Mouse (Mus musculus) neural tube, embryonic 12.5 days (tissue): ENCODE data around the gene Arhgdia. TPM values are rescaled to one million over a fixed set of nuclear protein-coding genes. Genes with fewer than 3 reads are reported as not detected.
"Not testable (repeated sequence)": the region's sequence is repeated elsewhere in the genome, so short reads cannot be mapped to it uniquely, and the experiment has no call there.

Experiments
- ATAC-seq: fragments of 200-750 bp; cut with Nextera tagmentation; 2 replicates; pipeline ENCODE4 v1.8.0; 2017; ENCODE audit warnings: low read depth, mild to moderate bottlenecking, moderate TSS enrichment, moderate library complexity; ENCODE audit not compliant: low FRiP score
- H3K27ac ChIP-seq: fragments of 300-500 bp; sonication (generic); 2 replicates; pipeline ENCODE4 v1.5.1; 2016
- H3K27me3 ChIP-seq: fragments of 300-500 bp; sonication (generic); replicated peaks from 2 replicates; pipeline ENCODE4 v1.6.1; 2016; ENCODE audit warnings: mild to moderate bottlenecking
- H3K36me3 ChIP-seq: fragments of 300-500 bp; sonication (generic); 2 replicates; pipeline ENCODE4 v1.6.1; 2016; ENCODE audit warnings: mild to moderate bottlenecking
- H3K4me1 ChIP-seq: fragments of 300-500 bp; sonication (generic); 2 replicates; pipeline ENCODE4 v1.6.1; 2016
- H3K4me2 ChIP-seq: fragments of 300-500 bp; sonication (generic); replicated peaks from 2 replicates; pipeline ENCODE4 v1.6.1; 2016; ENCODE audit warnings: mild to moderate bottlenecking
- H3K4me3 ChIP-seq: fragments of 300-500 bp; sonication (generic); 2 replicates; pipeline ENCODE4 v1.5.1; 2016
- H3K9ac ChIP-seq: fragments of 300-500 bp; sonication (generic); 2 replicates; pipeline ENCODE4 v1.6.1; 2016; ENCODE audit warnings: mild to moderate bottlenecking
- H3K9me3 ChIP-seq: fragments of 300-500 bp; sonication (generic); 2 replicates; pipeline ENCODE4 v1.6.1; 2016; ENCODE audit warnings: mild to moderate bottlenecking
- WGBS: fragments of 180-500 bp; shearing (Covaris S2); methylation state at CpG from one replicate; pipeline ENCODE4 v1.1.7; 2016; 5-methylcytosine and 5-hydroxymethylcytosine counted together
- polyA plus RNA-seq: library from polyadenylated mRNA; unstranded; fragments of >200 nt; fragmentation: Nextera tagmentation; extraction: Ambion mirVana; gene quantifications from 2 replicates; pipeline ENCODE4 v1.2.1, GENCODE M21; 2016

The Arhgdia gene
- polyA plus RNA-seq, 1 experiment from 2014 or later = 606 TPM

DNA sequence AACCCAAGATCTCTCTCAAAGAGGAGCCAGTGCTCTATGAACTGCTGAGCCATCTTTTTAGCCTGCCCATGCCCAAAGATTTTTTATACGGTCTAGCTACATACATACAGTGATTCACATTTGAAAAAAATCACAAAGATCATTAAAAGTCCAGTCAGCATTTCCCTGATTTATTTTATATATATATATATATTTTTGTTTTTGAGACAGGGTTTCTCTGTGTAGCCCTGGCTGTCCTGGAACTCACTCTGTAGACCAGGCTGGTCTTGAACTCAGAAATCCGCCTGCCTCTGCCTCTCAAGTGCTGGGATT, 1.5 kb upstream of the Arhgdia start:
- H3K9me3 ChIP-seq, H3K27me3 ChIP-seq, H3K4me3 ChIP-seq, ATAC-seq, H3K9ac ChIP-seq, H3K27ac ChIP-seq, H3K4me2 ChIP-seq: not testable (repeated sequence)
- Histone ChIP-seq H3K4me1 (peaks cover 30% of the 10 kb centered on the region), H3K36me3 (peaks cover 58% of the 10 kb centered on the region)
- WGBS = 98% methylated on average over 2 of the region's 2 CpGs

DNA sequence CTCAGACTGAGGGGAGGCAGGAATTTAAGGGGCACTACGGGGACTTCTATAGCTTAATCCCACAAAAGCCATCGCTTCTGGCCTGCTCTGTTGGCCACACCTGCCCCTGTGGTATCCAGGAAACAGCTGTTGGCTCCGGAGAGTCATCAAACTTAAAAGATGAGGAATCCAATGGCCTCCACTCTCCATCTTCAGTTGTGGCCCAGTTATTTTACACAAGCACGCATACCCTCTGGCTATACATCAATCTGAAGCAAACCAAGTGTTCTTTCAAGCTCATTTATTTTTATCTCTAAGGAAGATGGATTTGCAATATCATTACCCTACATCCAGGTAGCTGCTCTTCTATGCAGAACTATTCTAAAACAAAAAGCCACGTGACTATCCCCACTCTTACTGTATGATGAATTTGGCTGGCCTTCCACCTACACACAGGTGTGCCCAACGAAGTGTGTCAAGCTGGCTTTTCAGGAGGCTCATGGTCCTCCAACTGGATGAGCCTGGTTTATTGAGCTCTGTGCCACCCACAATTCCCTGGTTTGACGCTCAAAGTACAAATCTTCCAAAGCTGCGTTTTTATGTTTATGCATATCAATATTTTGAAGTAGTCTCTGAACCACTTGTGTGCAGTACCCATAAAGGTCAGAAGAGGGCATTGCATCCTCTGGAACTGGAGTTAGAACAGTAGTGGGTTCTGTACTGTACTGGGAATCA, 1.0 kb upstream of the Arhgdia start:
- no peak for ATAC-seq

DNA sequence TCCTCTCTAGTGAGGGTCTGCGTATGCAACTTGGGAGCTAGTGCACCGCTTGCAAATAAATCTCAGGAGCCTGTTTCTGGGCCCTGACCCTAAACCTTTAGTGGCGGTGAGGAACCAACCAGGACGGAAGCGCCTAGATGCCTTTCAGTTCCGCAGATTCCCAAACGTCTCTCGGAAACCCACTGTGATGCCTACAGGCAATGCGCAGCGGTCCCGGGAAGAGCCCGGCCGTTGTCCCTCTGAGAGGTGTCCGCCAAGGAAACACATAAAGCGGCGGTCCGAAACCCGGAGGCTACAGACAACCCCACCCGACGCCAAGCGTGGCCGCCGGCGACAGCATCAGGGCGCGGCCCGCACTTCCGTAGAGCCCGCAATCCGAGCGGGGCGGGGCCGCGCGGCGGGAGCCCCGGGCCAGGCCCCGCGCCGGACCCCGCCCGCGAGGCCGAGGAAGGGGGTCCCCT, 523 bp downstream of the Arhgdia start:
- H3K36me3 ChIP-seq = peaks cover 45% of the 10 kb centered on the region
- no peaks in the 10 kb centered on the region for H3K9me3 ChIP-seq

More for the DNA sequence above, 1.0 kb upstream of the Arhgdia start:
- Histone ChIP-seq H3K9ac (peak overlapping the region; percentile 97), H3K27me3 (no peaks in the 10 kb centered on the region), H3K27ac (peak overlapping the region; percentile 80), H3K36me3 (peaks cover 58% of the 10 kb centered on the region), H3K4me1 (peaks cover 30% of the 10 kb centered on the region), H3K9me3 (no peaks in the 10 kb centered on the region), H3K4me3 (peak overlapping the region; percentile 98), H3K4me2 (peak overlapping the region; percentile 97)
- 74% methylated on average over 8 of the region's 8 CpGs for WGBS

DNA sequence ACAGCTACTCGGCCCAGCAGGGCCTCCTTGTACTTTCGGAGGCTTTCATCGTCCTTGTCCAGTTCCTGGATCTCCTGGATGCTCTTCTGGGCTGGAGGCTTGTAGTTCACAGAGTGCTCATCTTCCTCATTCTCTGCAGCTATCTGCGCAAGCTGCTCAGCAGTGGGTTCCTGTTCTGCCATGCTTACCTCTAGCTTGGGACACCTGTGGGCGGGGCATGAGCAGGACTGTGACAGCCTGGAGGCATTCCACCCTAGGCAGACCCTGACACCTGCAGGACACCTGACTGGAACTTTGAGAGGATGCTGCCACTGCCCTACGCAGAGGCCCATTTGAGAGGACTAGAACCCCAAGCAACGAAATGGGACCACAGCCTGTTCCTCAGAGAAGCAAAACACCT, 1.2 kb downstream of the Arhgdia start:
- no peaks in the 10 kb centered on the region for H3K27me3 ChIP-seq
- H3K9me3 ChIP-seq = no peaks in the 10 kb centered on the region
- H3K9ac ChIP-seq = peak overlapping the region; percentile 97
- peak overlapping the region; percentile 97 for H3K4me2 ChIP-seq
- peak overlapping the region; percentile 98 for H3K4me3 ChIP-seq
- H3K36me3 ChIP-seq = peaks cover 38% of the 10 kb centered on the region
- WGBS = 68% methylated on average over 7 of the region's 7 CpGs
- H3K27ac ChIP-seq = no peak overlapping the region
- H3K4me1 ChIP-seq = peaks cover 30% of the 10 kb centered on the region
- no peak for ATAC-seq

More for the DNA sequence above, 523 bp downstream of the Arhgdia start:
- peak overlapping the region; percentile 98 for H3K4me3 ChIP-seq
- H3K27ac ChIP-seq = peak overlapping the region; percentile 80
- peaks cover 30% of the 10 kb centered on the region for H3K4me1 ChIP-seq
- peak; percentile 23 for ATAC-seq
- under 1% methylated on average over 34 of the region's 44 CpGs for WGBS
- no peaks in the 10 kb centered on the region for H3K27me3 ChIP-seq
- H3K9ac ChIP-seq = peak overlapping the region; percentile 97
- H3K4me2 ChIP-seq = peak overlapping the region; percentile 97

DNA sequence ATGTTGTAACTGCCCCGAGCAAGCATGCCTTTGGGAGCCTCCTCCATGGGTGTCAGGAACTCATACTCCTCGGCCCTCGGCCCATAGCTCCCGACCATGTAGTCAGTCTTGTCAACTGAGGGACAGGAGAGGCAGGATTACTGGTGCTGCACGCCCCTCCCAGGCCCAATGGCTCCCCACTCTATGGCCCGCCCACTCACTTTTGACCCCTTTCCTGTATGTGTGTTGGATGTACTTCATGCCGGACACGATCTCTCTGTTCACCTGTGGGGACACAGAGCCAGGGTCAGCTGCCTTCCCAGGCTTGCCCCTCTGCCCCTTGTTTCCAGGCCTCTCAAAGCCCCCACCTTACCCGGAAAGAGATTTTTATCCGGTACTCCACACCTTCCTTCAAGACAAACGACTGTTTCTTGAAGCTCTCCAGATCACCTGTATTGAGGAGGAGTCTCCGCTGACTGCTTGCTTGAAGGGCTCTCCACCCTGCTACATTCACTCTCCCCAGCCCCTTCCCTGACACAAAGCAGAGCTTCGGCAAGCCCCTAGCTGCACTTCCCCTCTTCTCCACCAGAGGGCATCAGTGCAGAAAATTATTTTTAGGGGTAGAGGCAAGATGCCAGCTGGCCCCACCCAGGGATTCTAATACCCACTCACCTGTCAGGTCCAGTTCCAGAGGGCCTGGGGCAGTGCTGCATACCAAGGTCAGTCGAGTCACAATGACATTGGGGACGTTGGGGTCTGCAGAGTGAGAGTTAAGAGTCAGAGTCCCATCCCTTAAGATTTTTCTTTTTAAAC, 1.9 kb downstream of the Arhgdia start:
- Histone ChIP-seq H3K9me3 (no peaks in the 10 kb centered on the region), H3K27ac (no peak overlapping the region), H3K27me3 (no peaks in the 10 kb centered on the region), H3K4me1 (peaks cover 33% of the 10 kb centered on the region), H3K36me3 (peaks cover 33% of the 10 kb centered on the region), H3K9ac (peak overlapping the region; percentile 97), H3K4me2 (peak overlapping the region; percentile 97), H3K4me3 (peak overlapping the region; percentile 98)
- WGBS = 68% methylated on average over 15 of the region's 15 CpGs
- no peak for ATAC-seq

DNA sequence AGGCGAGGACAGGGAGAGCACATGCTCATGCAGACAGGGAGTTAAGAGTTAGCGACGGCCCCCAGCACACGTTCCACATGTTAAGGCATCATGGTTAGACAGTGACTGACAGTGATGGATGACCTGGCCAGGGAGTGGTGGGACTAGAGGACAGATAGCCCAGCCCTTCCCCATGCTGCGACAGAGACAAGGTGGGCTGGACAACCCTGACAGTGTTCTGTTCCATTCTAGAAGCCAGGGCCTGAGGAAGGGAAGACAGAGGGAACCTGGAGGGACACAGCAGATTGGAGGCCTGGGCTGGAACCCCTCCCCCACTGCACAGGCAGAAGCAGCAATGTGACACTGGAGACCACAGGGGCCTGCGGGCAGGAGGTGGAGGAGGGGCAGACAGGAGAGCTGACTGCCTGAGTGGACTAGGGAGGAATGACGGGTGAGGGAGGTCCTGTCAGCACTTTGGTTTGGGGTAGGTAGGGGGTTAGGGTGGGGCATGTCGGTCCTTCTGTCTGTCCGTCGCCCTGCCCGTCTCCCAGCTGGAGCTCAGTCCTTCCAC, 2.7 kb downstream of the Arhgdia start:
- H3K36me3 ChIP-seq = peaks cover 26% of the 10 kb centered on the region
- 85% methylated on average over 11 of the region's 11 CpGs for WGBS
- no peak overlapping the region for H3K27ac ChIP-seq
- H3K4me1 ChIP-seq = peaks cover 39% of the 10 kb centered on the region
- H3K9ac ChIP-seq = no peak overlapping the region
- H3K4me3 ChIP-seq = no peak overlapping the region
- no peaks in the 10 kb centered on the region for H3K27me3 ChIP-seq
- no peak for ATAC-seq
- H3K4me2 ChIP-seq = peak overlapping the region; percentile 97; the same call in 1 of the 2 replicates
- H3K9me3 ChIP-seq = no peaks in the 10 kb centered on the region

DNA sequence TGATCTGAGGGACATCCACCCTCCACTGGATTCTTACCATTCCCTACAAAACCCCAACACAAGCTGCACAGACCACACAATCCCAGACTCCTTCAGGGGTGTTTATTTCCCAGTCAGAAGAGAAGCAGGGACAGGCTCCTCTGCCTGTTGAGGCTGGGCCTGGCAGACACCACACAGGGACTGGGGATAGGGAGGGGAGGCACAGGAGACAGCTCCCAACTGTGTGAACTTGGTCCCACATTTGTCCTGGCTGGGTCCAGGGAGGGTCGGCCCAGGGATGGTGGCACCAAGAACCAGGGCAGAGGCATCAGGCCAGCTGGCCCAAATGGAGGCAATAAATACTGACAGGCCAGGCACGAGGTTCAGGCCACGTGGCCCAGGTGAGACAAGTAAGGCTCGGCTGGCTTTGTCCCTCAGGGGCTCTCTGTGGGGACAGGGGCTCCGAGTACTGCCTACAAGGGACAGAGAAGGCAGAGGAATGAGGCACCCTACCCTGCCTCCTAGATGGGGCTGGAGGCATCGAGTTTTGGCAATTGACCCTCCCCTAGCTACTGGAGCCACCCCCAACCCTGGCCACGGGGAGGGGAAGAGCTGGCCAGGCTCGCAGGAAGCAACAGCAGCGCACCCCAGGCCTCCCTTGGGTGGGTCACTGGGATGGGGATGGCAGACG, 3.3 kb downstream of the Arhgdia start:
- Histone ChIP-seq H3K4me1 (peaks cover 40% of the 10 kb centered on the region), H3K9ac (no peak overlapping the region), H3K27ac (no peak overlapping the region), H3K4me2 (0 out of 2 replicates have a peak overlapping the region, but pooled peaks have one; percentile 97), H3K9me3 (no peaks in the 10 kb centered on the region), H3K27me3 (no peaks in the 10 kb centered on the region), H3K36me3 (peaks cover 26% of the 10 kb centered on the region), H3K4me3 (no peak overlapping the region)
- 80% methylated on average over 10 of the region's 10 CpGs for WGBS
- ATAC-seq = no peak

DNA sequence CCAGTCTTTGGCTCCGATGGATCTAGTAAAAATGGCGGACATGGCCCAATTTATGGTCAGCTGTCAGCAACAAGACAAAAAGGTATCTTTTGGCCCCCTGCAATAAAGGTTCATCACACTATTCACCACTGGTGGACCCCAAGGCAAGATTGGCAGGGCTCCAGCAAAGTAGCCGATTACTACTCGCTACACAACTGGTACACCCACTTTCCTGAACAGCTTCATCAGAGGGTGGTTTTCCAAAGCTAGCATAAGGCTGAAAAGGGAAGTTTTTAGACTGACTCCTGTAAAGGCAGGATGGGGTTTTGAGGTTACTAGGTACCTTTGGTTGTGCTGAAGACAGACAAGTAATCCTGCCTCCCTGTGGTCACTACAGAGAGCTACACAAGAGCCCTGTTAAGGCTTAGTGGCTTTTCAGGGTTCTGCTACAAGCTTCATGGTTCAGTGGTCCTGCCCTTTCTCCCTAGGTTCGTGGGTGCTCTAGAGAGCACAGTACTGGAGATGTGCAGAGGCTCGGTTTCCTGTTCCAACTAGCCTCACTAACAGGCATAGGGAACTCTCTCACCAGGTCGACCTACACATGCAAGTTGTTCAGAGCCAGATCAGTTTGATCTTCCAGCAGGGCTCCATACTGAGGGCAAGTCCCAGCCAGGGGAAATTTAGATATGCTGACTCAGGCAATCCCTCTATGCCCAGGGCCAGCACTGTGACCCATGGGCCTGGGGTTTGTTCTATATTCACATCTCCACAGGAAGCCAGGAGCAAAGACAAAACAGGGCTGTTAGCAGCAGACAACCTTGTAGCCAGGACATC, 4.0 kb downstream of the Arhgdia start:
- Histone ChIP-seq H3K27ac (no peak overlapping the region), H3K9ac (no peak overlapping the region), H3K9me3 (no peaks in the 10 kb centered on the region), H3K4me3 (no peak overlapping the region), H3K4me1 (peaks cover 40% of the 10 kb centered on the region), H3K36me3 (peaks cover 26% of the 10 kb centered on the region), H3K27me3 (no peaks in the 10 kb centered on the region), H3K4me2 (no peak overlapping the region)
- no peak for ATAC-seq
- WGBS = 86% methylated on average over 7 of the region's 7 CpGs

DNA sequence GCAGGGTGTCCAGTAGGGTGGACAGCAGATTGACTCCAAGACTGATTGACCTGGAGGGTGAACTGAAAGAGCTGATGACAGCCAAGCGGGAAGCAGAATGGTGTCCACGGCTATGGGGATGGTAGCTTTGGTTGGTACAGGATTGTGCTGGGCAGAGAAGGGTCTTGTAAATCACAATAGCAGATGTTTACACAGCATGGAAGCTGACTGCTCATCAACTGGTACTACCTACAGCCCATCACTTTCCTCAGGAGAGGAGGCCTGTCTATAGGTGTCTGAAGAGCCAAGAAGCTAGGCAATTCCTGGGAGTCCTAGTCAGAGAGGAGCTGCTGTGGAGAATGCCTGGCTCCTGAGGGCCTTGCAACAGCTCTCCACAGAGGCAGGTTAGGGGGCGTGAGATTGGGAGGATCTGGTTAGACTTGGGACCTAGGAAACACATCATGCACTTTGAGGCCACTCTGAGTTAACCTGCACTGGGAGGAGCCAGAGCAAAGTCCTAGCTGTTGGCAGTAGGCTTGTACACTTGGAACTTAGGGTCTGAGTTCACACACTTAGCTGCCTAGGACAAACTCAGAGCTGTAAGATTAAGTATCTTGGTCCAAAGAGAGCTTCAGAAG, 5.0 kb downstream of the Arhgdia start:
- H3K4me3 ChIP-seq = no peak overlapping the region
- no peak overlapping the region for H3K27ac ChIP-seq
- no peaks in the 10 kb centered on the region for H3K9me3 ChIP-seq
- H3K4me2 ChIP-seq = no peak overlapping the region
- H3K27me3 ChIP-seq = no peaks in the 10 kb centered on the region
- peaks cover 42% of the 10 kb centered on the region for H3K4me1 ChIP-seq
- no peak overlapping the region for H3K9ac ChIP-seq
- WGBS = 85% methylated on average over 3 of the region's 3 CpGs
- ATAC-seq = no peak
- H3K36me3 ChIP-seq = peaks cover 26% of the 10 kb centered on the region

DNA sequence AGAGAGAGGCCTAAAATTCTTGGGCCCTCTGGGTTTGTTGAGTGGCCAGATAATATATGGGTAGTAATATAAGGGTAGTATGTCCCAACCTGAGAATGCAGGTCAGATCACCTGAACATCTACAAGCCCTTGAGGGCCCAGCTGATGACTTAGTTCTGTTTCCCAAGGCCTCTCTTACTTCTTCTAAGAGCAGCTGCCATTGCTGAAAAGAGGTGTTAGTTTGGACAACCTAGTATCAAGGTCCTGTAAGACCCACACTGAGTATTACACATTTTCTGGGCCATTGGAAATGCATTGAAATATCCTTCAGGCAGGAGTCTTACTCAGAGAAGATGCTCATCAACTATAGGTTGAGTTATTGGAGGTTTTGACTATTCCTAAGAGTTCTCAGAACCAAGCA, 5.5 kb downstream of the Arhgdia start:
- ATAC-seq = no peak
- no peaks in the 10 kb centered on the region for H3K9me3 ChIP-seq
- no peaks in the 10 kb centered on the region for H3K27me3 ChIP-seq
- no peak overlapping the region for H3K4me2 ChIP-seq
- no peak overlapping the region for H3K9ac ChIP-seq
- peaks cover 47% of the 10 kb centered on the region for H3K4me1 ChIP-seq
- H3K36me3 ChIP-seq = peaks cover 31% of the 10 kb centered on the region
- no peak overlapping the region for H3K27ac ChIP-seq
- no peak overlapping the region for H3K4me3 ChIP-seq

DNA sequence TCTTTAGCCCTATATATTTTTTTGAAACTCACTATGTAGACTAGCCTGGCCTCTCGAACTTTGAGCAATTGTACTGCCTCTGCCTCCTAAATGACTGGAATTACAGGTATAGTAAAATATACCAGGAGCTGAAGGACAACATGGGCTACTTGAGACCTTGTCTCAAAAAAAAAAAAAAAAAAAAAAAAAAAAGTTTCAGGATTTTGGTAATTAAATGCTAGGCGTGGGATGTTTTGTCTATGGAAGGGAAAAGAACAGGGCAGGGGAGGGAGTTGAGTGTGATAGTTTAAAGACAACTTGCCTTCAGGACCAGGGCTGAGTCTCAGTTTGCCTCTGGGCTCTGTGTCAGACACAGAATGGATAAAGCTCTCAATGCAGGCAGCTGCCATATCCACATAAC, 6.4 kb downstream of the Arhgdia start:
- H3K4me1 ChIP-seq = peaks cover 45% of the 10 kb centered on the region
- H3K4me2 ChIP-seq = no peak overlapping the region
- no peaks in the 10 kb centered on the region for H3K27me3 ChIP-seq
- H3K4me3 ChIP-seq = no peak overlapping the region
- no peak overlapping the region for H3K27ac ChIP-seq
- H3K36me3 ChIP-seq = peaks cover 40% of the 10 kb centered on the region
- H3K9ac ChIP-seq = no peak overlapping the region
- ATAC-seq = no peak
- WGBS = 77% methylated on average over 2 of the region's 2 CpGs
- H3K9me3 ChIP-seq = no peaks in the 10 kb centered on the region
